Mouse (Mus musculus) induced T-regulatory cell, adult 2 months (primary cell): ENCODE data around the gene Pilra.

ENCODE experiments used
- DNase-seq: peaks from one replicate; pipeline ENCODE4 v3.0.0-alpha.2; 2012; ENCODE audit warnings: low read depth

Gene Pilra

GRCm38 (mm10) chr5:137823455-137824045, 12.5 kb downstream of the Pilra start:
- DNase-seq: no peak

GRCm38 (mm10) chr5:137822602-137823001, 13.5 kb downstream of the Pilra start:
- DNase-seq: no peak

- no peak for DNase-seq
Observed at GRCm38 (mm10) chr5:137822126-137822525, 14.0 kb downstream of the Pilra start.

- peak; percentile 11 for DNase-seq
Observed at GRCm38 (mm10) chr5:137817466-137818222, 18.4 kb downstream of the Pilra start.

- no peak for DNase-seq
Observed at GRCm38 (mm10) chr5:137808316-137808715, 27.8 kb downstream of the Pilra start.

GRCm38 (mm10) chr5:137806158-137806557, 29.9 kb downstream of the Pilra start:
- no peak for DNase-seq

GRCm38 (mm10) chr5:137800917-137801316, 35.2 kb downstream of the Pilra start:
- DNase-seq: no peak

GRCm38 (mm10) chr5:137796606-137797005, 39.5 kb downstream of the Pilra start:
- no peak for DNase-seq

GRCm38 (mm10) chr5:137791553-137791952, 44.5 kb downstream of the Pilra start:
- peak; percentile 33 for DNase-seq

GRCm38 (mm10) chr5:137788946-137789531, 47.0 kb downstream of the Pilra start:
- peak; percentile 10 for DNase-seq

GRCm38 (mm10) chr5:137788171-137788570, 47.9 kb downstream of the Pilra start:
- no peak for DNase-seq

GRCm38 (mm10) chr5:137787151-137787928, 48.7 kb downstream of the Pilra start, which contains the start of the genes Mepce and Zcwpw1:
Gene Mepce, minus strand, starts transcription at chr5:137787655.
Gene Zcwpw1, plus strand, starts transcription at chr5:137787798.
- DNase-seq: peak; percentile 98

GRCm38 (mm10) chr5:137786109-137786942, 49.8 kb downstream of the Pilra start:
- peak; percentile 100 for DNase-seq

- DNase-seq: no peak
Observed at GRCm38 (mm10) chr5:137785164-137786031, 50.7 kb downstream of the Pilra start.

- no peak for DNase-seq
Observed at GRCm38 (mm10) chr5:137784546-137784945, 51.5 kb downstream of the Pilra start.

- peak; percentile 16 for DNase-seq
Observed at GRCm38 (mm10) chr5:137783901-137784540, 52.1 kb downstream of the Pilra start.

GRCm38 (mm10) chr5:137782776-137783522, 53.1 kb downstream of the Pilra start:
- peak; percentile 16 for DNase-seq

- peak; percentile 11 for DNase-seq
Observed at GRCm38 (mm10) chr5:137781661-137782060, 54.4 kb downstream of the Pilra start.
